1 mouse cellular context compared by ENCODE assay signal in genomic region chr11:86484101-86484868, GRCm38 (mm10).
A peak's percentile ranks its signal among the peaks of the same experiment; 100 is the strongest.
TF ChIP-seq lines count a peak whose summit lies in the region.

Rnft1 (plus strand) TSS chr11:86484657.

TF ChIP-seq in CH12.LX, 34 proteins besides CTCF, POLR2A, EP300 and RAD21 (continued from another document):
- TF ChIP-seq MYC (IDR thresholded peaks at IDR 0.05; ENCODE audit: low read depth, low read length) (no peak), MXI1 (IDR thresholded peaks at IDR 0.05; ENCODE audit: low read depth, low read length) (peak; percentile 77), MAFK (IDR thresholded peaks at IDR 0.05; ENCODE audit: insufficient replicate concordance, low read length) (no peak), MAX (IDR thresholded peaks at IDR 0.05; ENCODE audit: low read length) (no peak), CHD2 (IDR thresholded peaks at IDR 0.05; ENCODE audit: low read length) (no peak), ZMIZ1 (IDR thresholded peaks at IDR 0.05; ENCODE audit: low read depth, low read length) (peak; percentile 72), BHLHE40 (IDR thresholded peaks at IDR 0.05; ENCODE audit: low read depth, low read length) (peak; percentile 77), HCFC1 (IDR thresholded peaks at IDR 0.05; ENCODE audit: low read depth, low read length) (peak; percentile 43; the same call in 1 of the 2 replicates), MEF2A (IDR thresholded peaks at IDR 0.05; ENCODE audit: borderline replicate concordance, low read depth, low read length) (no peak), ZKSCAN1 (IDR thresholded peaks at IDR 0.05; ENCODE audit: borderline replicate concordance, low read depth, low read length) (no peak), CHD1 (IDR thresholded peaks at IDR 0.05; ENCODE audit: low read depth, low read length) (peak; percentile 20; the same call in 1 of the 2 replicates), USF1 (IDR thresholded peaks at IDR 0.05; ENCODE audit: low read depth, low read length) (no peak; the same call in 1 of the 2 replicates), IRF4 (IDR thresholded peaks at IDR 0.05; ENCODE audit: low read depth, low read length) (peak; percentile 15)
TF ChIP-seq in CH12.LX: peak in this region for 18.
